Mouse (Mus musculus): ENCODE measurements at regions not wholly inside any gene's neighbourhood (a gene's known extent, or its start where the extent isn't known, plus 50 kb on each side); places are given as distances from the start of the nearest gene placed in this dataset.

- peak in 1 of 2 experiments; percentile 3 for DNase-seq
Measured at GRCm38 (mm10) chr6:52368734-52369412, 55.6 kb downstream of the Evx1 start.

- no peak for DNase-seq
Measured at GRCm38 (mm10) chr6:52370806-52371360, 57.6 kb downstream of the Evx1 start.

- no peak for DNase-seq
Measured at GRCm38 (mm10) chr6:52379146-52379545, 65.8 kb downstream of the Evx1 start.

GRCm38 (mm10) chr6:52379588-52379987 lies 66.3 kb downstream of the Evx1 start:
- DNase-seq = no peak

- DNase-seq = peak; percentile 27 to 57
Measured at GRCm38 (mm10) chr6:52385044-52385443, 71.7 kb downstream of the Evx1 start.

GRCm38 (mm10) chr6:52401404-52401803 lies 88.1 kb downstream of the Evx1 start:
- DNase-seq = no peak

GRCm38 (mm10) chr6:52409991-52410390 lies 96.7 kb downstream of the Evx1 start:
- DNase-seq = no peak

GRCm38 (mm10) chr6:52410711-52411110 lies 97.4 kb downstream of the Evx1 start:
- no peak for DNase-seq

GRCm38 (mm10) chr6:52411302-52411701 lies 98.0 kb downstream of the Evx1 start:
- DNase-seq = no peak

GRCm38 (mm10) chr6:52413639-52414038 lies 100.3 kb downstream of the Evx1 start:
- no peak for DNase-seq

- no peak for DNase-seq
Measured at GRCm38 (mm10) chr6:52415341-52415946, 102.1 kb downstream of the Evx1 start.

- DNase-seq = peak in 1 of 2 experiments; percentile 16
Measured at GRCm38 (mm10) chr6:52416491-52416890, 103.2 kb downstream of the Evx1 start.

GRCm38 (mm10) chr6:52417439-52418124 lies 104.3 kb downstream of the Evx1 start:
- peak in 1 of 2 experiments; percentile 51 for DNase-seq

GRCm38 (mm10) chr6:52418451-52419170 lies 105.3 kb downstream of the Evx1 start:
- DNase-seq = peak in 1 of 2 experiments; percentile 22

GRCm38 (mm10) chr6:52420276-52420970 lies 107.1 kb downstream of the Evx1 start:
- DNase-seq = no peak

GRCm38 (mm10) chr6:52421771-52422170 lies 108.5 kb downstream of the Evx1 start:
- no peak for DNase-seq

- no peak for DNase-seq
Measured at GRCm38 (mm10) chr6:52422686-52423085, 109.4 kb downstream of the Evx1 start.

GRCm38 (mm10) chr6:52423581-52424107 lies 110.3 kb downstream of the Evx1 start:
- DNase-seq = no peak

GRCm38 (mm10) chr6:52424440-52424839 lies 111.1 kb downstream of the Evx1 start:
- DNase-seq = no peak

GRCm38 (mm10) chr6:52425082-52425481 lies 111.8 kb downstream of the Evx1 start:
- no peak for DNase-seq

- DNase-seq = peak; percentile 22 to 44
Measured at GRCm38 (mm10) chr6:52428489-52429203, 115.3 kb downstream of the Evx1 start.

Data from cerebellum, postnatal 10 days (tissue).